Mouse (Mus musculus) olfactory bulb, adult 2 months (tissue): ENCODE results near the gene Dbn1. TPM values are rescaled to one million over a fixed set of nuclear protein-coding genes. Genes with fewer than 3 reads are reported as not detected.
"Not testable (repeated sequence)": the region's sequence is repeated elsewhere in the genome, so short reads cannot be mapped to it uniquely, and the experiment has no call there.

Source experiments
- H3K27ac ChIP-seq: fragments of 200-500 bp; 2 replicates; pipeline ENCODE4 v1.5.1; 2012; ENCODE audit warnings: low read depth, low read length; ENCODE audit not compliant: insufficient read depth
- H3K4me1 ChIP-seq: fragments of 200-500 bp; 2 replicates; pipeline ENCODE4 v1.6.1; 2012; ENCODE audit warnings: low read length; ENCODE audit not compliant: control insufficient read depth, insufficient read depth
- H3K4me3 ChIP-seq: fragments of 200-500 bp; 2 replicates; pipeline ENCODE4 v1.5.1; 2012; ENCODE audit warnings: mild to moderate bottlenecking, low read depth, low read length, moderate library complexity; ENCODE audit not compliant: insufficient read depth
- CTCF ChIP-seq: fragments of 200-500 bp; IDR thresholded peaks from 2 replicates; pipeline ENCODE4 v1.5.1; 2012; ENCODE audit warnings: low read depth, mild to moderate bottlenecking, low read length, moderate library complexity; ENCODE audit not compliant: insufficient read depth
- POLR2A ChIP-seq: fragments of 200-500 bp; IDR thresholded peaks from 2 replicates; pipeline ENCODE4 v1.6.1; 2012; ENCODE audit warnings: mild to moderate bottlenecking, low read depth, low read length, moderate library complexity; ENCODE audit not compliant: insufficient read depth
- WGBS: fragments of 180-500 bp; shearing (Covaris S2); methylation state at CpG from one replicate; pipeline ENCODE4 v1.1.7; 2018; 5-methylcytosine and 5-hydroxymethylcytosine counted together
- polyA plus RNA-seq: library from polyadenylated mRNA; stranded (reverse); fragments of >200 nt; gene quantifications from 2 replicates; pipeline ENCODE4 v1.2.4, GENCODE M21; 2012; ENCODE audit warnings: low replicate concordance; ENCODE audit not compliant: missing spikeins, insufficient read depth, insufficient read length

Dbn1 gene
- polyA plus RNA-seq, 1 experiment: not detected

DNA sequence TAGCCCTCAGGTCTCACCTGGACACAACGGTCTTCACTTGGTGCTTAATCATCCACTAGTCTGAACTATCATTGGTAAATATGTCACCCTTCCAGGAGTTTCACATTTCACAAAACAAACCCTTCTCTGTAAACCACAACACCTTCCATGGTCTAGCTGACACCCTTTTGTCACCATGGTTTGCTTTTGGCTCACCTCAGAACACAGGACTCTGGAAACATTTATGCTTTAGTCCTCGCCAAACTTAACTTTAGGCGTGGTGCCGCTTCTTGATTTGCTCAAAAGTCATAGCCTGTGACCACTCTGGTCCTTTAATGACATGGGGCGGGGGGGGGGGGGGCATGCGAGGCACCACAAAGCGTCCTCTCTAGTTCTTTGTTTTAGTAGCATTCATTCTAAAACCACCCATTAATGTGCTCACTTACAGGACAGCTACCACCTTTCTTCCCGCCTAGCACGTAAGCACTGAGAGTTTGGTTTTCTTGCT, 44.1 kb downstream of the Dbn1 start:
- Histone ChIP-seq H3K4me3 (no peak overlapping the region), H3K27ac (no peak overlapping the region), H3K4me1 (peaks cover 15% of the 10 kb centered on the region)
- TF ChIP-seq CTCF: no peak
- WGBS: 37% methylated on average over 9 of the region's 9 CpGs

DNA sequence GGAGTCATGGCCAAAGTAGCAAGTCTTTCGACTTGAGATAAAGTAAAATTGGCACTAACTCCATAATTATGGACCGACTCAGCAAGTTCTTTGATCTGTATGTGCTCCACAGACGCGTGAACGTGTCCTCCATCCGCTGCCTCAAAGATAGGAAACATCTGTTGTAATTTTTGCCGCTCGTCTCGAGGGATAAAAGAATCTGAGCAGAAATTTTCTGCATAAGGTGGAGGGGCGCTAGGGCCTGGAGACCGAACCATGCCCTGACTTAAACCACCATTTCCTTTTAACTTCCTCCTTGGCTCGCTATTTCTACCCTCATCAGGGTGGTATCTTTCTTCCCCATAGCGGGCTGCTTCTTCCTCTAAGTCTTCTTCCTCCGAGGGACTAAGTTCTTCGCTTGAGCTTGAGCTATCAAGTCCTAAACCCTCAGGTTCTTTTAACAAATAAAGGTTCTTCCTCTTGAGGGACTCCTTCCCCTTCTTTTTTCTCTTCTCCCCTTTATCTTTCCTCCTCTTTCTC, 50.7 kb downstream of the Dbn1 start:
- not testable (repeated sequence) for H3K4me3 ChIP-seq, H3K27ac ChIP-seq, H3K4me1 ChIP-seq
- WGBS: 88% methylated on average over 15 of the region's 15 CpGs

DNA sequence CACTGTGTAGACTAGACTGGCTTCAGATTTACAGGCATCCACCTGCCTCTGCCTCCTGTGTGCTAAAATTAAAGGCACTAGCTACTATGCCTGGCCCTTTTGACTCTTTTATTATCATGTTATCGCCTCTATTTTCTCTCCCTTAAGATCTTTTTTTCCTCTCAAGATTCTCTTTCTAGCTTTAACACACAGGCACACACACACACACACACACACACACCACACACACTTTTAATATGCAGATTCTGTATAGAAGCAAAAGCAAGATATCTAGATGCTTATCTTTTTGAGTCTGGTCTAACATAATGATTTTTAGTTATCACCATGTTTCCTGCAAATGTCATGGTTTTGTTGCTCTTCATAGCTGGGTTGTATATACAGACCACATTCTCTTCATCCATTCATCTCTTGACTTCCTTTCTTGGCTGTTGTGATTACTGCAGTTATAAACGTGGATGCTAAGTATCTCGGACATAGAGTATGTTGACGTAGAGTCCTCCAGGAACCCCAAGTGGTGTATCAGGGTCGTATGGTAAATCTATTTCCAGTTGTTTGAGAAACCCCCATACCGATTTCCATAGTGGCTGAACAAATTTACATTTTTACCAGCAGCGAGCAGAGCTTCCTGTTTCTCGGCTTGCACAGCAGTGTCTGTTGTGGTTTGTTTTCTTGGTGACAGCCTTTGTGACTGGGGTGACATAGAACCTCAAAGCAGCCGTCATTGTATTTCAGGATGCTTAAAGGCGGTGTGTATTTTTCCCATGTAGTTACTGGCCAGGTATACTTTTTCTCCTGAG, 55.8 kb downstream of the Dbn1 start:
- WGBS: 75% methylated on average over 10 of the region's 10 CpGs
- TF ChIP-seq CTCF: no peak
- no peak for TF ChIP-seq POLR2A

DNA sequence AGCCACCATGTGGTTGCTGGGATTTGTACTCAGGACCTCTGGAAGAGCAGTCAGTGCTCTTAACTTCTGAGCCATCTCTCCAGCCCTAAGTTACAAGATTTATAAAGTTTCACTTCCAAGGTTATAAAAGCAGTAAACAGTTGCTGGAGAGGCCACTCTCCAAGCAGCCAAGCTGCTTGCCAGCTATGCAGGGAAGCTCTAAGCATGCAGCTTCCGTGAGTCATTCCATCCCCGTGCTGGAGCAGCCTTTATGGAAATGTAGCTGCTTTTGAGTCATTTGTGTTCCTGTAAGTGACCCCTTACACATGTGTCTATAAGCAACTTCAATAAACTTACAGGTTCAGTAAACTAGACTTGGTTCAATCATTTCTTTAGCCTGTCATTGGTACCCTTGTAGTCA, 57.3 kb downstream of the Dbn1 start:
- no peaks in the 10 kb centered on the region for H3K4me1 ChIP-seq
- TF ChIP-seq CTCF: no peak
- TF ChIP-seq POLR2A: no peak

More for the DNA sequence above, 55.8 kb downstream of the Dbn1 start:
- no peaks in the 10 kb centered on the region for H3K4me1 ChIP-seq
- H3K27ac ChIP-seq: no peak overlapping the region
- no peak overlapping the region for H3K4me3 ChIP-seq

DNA sequence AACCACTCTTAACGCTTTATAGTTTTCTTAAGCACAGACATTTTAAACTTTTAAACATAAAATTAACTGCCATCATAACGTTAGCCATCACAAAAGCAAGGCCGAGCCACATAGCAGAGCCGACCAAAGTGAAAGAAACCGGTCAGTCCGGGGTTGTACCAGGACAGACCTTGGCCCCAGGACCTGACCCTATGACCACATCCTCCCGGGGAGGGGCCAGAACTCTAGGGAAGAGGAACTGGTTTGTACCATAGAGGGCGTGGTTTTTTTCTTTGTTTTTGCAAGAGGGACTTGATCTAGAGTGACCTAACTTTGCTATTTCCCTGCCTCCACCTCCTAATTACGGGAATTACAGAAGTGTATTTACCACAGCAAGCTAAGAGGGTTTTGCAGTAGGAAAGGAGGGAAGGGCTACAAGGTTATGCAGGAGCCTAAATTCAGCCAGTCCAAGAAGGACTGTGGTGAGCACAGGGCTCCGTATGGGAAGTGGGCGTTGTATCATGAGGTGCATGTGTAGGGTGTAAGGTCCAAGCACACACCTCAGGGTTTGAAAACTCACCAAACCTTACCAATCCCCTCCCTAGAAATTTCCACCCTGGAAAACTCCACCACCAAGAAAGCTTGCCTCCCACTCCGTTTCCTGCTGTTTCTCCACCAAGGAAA, 58.6 kb downstream of the Dbn1 start:
- no peak overlapping the region for H3K4me3 ChIP-seq
- H3K27ac ChIP-seq: no peak overlapping the region
- H3K4me1 ChIP-seq: no peaks in the 10 kb centered on the region
- TF ChIP-seq CTCF: no peak
- TF ChIP-seq POLR2A: no peak
- 82% methylated on average over 12 of the region's 12 CpGs for WGBS

More for the DNA sequence above, 57.3 kb downstream of the Dbn1 start:
- WGBS: 74% methylated on average over 2 of the region's 2 CpGs
- Histone ChIP-seq H3K4me3 (no peak overlapping the region), H3K27ac (no peak overlapping the region)

DNA sequence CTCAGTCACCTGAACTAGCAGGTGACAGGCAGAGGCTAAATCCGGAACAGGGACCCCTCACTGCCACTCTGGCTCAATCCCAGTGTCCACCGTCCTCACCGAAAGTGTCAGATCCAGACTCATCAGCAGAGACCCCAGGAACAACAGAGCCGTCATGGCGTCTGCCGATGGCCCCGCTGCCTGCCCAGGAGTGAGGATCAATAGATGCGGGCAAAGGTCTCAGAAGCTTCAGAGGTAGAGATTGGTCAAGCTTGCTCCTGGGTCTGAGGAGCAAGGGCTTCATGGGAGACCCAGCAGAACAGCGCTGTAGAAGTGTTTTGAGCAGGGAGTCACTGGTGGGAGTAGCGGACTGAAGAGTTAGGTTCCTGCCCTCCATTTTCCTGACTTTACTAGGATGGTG, 61.3 kb downstream of the Dbn1 start, which contains the start of gene F12:
TSS of gene F12 (minus strand) at position 181 of the 400 bp plus-strand sequence.
- H3K27ac ChIP-seq: no peak within 1 kb of the TSS
- H3K4me3 ChIP-seq: no peak within 1 kb of the TSS
- H3K4me1 ChIP-seq: peaks cover 3% of the 10 kb centered on the region
- TF ChIP-seq CTCF: no peak
- no peak for TF ChIP-seq POLR2A
- 93% methylated on average over 10 of the region's 10 CpGs for WGBS

Other genes starting within 250 kb of the Dbn1 start
- gene Prelid1, start 167.6 kb downstream of the Dbn1 start, polyA plus RNA-seq: not detected in 2 replicates
- not detected in 2 replicates for gene Rab24, start 166.2 kb downstream of the Dbn1 start, polyA plus RNA-seq
- gene Mxd3, start 158.3 kb downstream of the Dbn1 start, polyA plus RNA-seq: not detected in 2 replicates
- not detected in 2 replicates for gene Lman2, start 125.3 kb downstream of the Dbn1 start, polyA plus RNA-seq
- not detected in 2 replicates for gene Rgs14, start 118.4 kb downstream of the Dbn1 start, polyA plus RNA-seq
- not detected in 2 replicates for gene Slc34a1, start 89.9 kb downstream of the Dbn1 start, polyA plus RNA-seq
- not detected in 2 replicates for gene Pfn3, start 72.9 kb downstream of the Dbn1 start, polyA plus RNA-seq
- not detected in 2 replicates for gene F12, start 61.3 kb downstream of the Dbn1 start, polyA plus RNA-seq
- gene Grk6, start 43.0 kb downstream of the Dbn1 start, polyA plus RNA-seq: 128 TPM in 1 of 2 replicates, not detected in the other
- gene Prr7, start 23.8 kb downstream of the Dbn1 start, polyA plus RNA-seq: not detected in 2 replicates
- not detected in 2 replicates for gene Pdlim7, start 25.6 kb upstream of the Dbn1 start, polyA plus RNA-seq
- gene Dok3, start 41.2 kb upstream of the Dbn1 start, polyA plus RNA-seq: not detected in 2 replicates
- gene Ddx41, start 48.5 kb upstream of the Dbn1 start, polyA plus RNA-seq: not detected in 2 replicates
- gene Fam193b, start 83.0 kb upstream of the Dbn1 start, polyA plus RNA-seq: 63.4 TPM in 1 of 2 replicates, not detected in the other
- gene Tmed9, start 85.6 kb upstream of the Dbn1 start, polyA plus RNA-seq: not detected in 2 replicates
- gene B4galt7, start 111.8 kb upstream of the Dbn1 start, polyA plus RNA-seq: not detected in 2 replicates
- gene Caml, start 134.9 kb upstream of the Dbn1 start, polyA plus RNA-seq: not detected in 2 replicates
- 79.2 and 81.5 TPM in 2 replicates for gene Ddx46, start 146.9 kb upstream of the Dbn1 start, polyA plus RNA-seq
- gene B230219D22Rik, start 205.0 kb upstream of the Dbn1 start, polyA plus RNA-seq: 98.5 TPM in 1 of 2 replicates, not detected in the other
- gene Txndc15, start 226.5 kb upstream of the Dbn1 start, polyA plus RNA-seq: 351 TPM in 1 of 2 replicates, not detected in the other
- gene Pcbd2, start 239.3 kb upstream of the Dbn1 start, polyA plus RNA-seq: not detected in 2 replicates